Mouse (Mus musculus): ENCODE data around the gene Clec3b. TPM values are rescaled to one million over a fixed set of nuclear protein-coding genes. Genes with fewer than 3 reads are reported as not detected.

Gene Clec3b
- total and polyA plus RNA-seq, 2 experiments = 0.29 to 0.65 TPM

- Histone ChIP-seq H3K36me3 (ENCODE audit: control insufficient read depth, insufficient read depth, low read length) (peaks cover 38% of the 10 kb centered on the region), H3K27ac (replicated peaks; ENCODE audit: insufficient read depth, low read depth, low read length) (peak overlapping the region; percentile 47; the same call in 1 of the 2 replicates), H3K9ac (ENCODE audit: low read depth, low read length) (no peak overlapping the region), H3K4me1 (ENCODE audit: control insufficient read depth, insufficient read depth, low read length) (peaks cover 5% of the 10 kb centered on the region), H3K27me3 (ENCODE audit: control insufficient read depth, insufficient read depth, low read length) (no peaks in the 10 kb centered on the region), H3K4me3 (ENCODE audit: insufficient read depth, low read depth, low read length) (no peak overlapping the region), H3K79me2 (ENCODE audit: control insufficient read depth, insufficient read depth, low read length) (no peaks in the 10 kb centered on the region)
- DNase-seq (ENCODE audit: extremely low read depth, low read depth, low spot score) = peak; percentile 24
- 86% methylated on average over 2 of the region's 2 CpGs for WGBS
- TF ChIP-seq POLR2A (IDR thresholded peaks at IDR 0.05; ENCODE audit: extremely low read depth, insufficient read depth, low read length) (no peak), CTCF (IDR thresholded peaks at IDR 0.05; ENCODE audit: low read depth, low read length) (no peak)
Observed at GRCm38 (mm10) chr9:123124413-123124981, 26.2 kb upstream of the Clec3b start.

GRCm38 (mm10) chr9:123127663-123128062, 23.1 kb upstream of the Clec3b start:
- no peak for DNase-seq (ENCODE audit: extremely low read depth, low read depth, low spot score)
- Histone ChIP-seq H3K27me3 (ENCODE audit: control insufficient read depth, insufficient read depth, low read length) (no peaks in the 10 kb centered on the region), H3K4me3 (ENCODE audit: insufficient read depth, low read depth, low read length) (no peak overlapping the region), H3K9ac (ENCODE audit: low read depth, low read length) (no peak overlapping the region), H3K79me2 (ENCODE audit: control insufficient read depth, insufficient read depth, low read length) (no peaks in the 10 kb centered on the region), H3K4me1 (ENCODE audit: control insufficient read depth, insufficient read depth, low read length) (peaks cover 5% of the 10 kb centered on the region), H3K36me3 (ENCODE audit: control insufficient read depth, insufficient read depth, low read length) (peaks cover 45% of the 10 kb centered on the region), H3K27ac (replicated peaks; ENCODE audit: insufficient read depth, low read depth, low read length) (no peak overlapping the region)
- TF ChIP-seq POLR2A (IDR thresholded peaks at IDR 0.05; ENCODE audit: extremely low read depth, insufficient read depth, low read length) = no peak
- TF ChIP-seq CTCF (IDR thresholded peaks at IDR 0.05; ENCODE audit: low read depth, low read length) = no peak
- WGBS = 93% methylated on average over 6 of the region's 6 CpGs

- Histone ChIP-seq H3K36me3 (ENCODE audit: control insufficient read depth, insufficient read depth, low read length) (peaks cover 67% of the 10 kb centered on the region), H3K9ac (ENCODE audit: low read depth, low read length) (no peak overlapping the region), H3K4me1 (ENCODE audit: control insufficient read depth, insufficient read depth, low read length) (no peaks in the 10 kb centered on the region), H3K4me3 (ENCODE audit: insufficient read depth, low read depth, low read length) (no peak overlapping the region), H3K79me2 (ENCODE audit: control insufficient read depth, insufficient read depth, low read length) (no peaks in the 10 kb centered on the region), H3K27ac (replicated peaks; ENCODE audit: insufficient read depth, low read depth, low read length) (no peak overlapping the region), H3K27me3 (ENCODE audit: control insufficient read depth, insufficient read depth, low read length) (no peaks in the 10 kb centered on the region)
- TF ChIP-seq CTCF (IDR thresholded peaks at IDR 0.05; ENCODE audit: low read depth, low read length) (no peak), POLR2A (IDR thresholded peaks at IDR 0.05; ENCODE audit: extremely low read depth, insufficient read depth, low read length) (no peak)
- 99% methylated on average over 3 of the region's 3 CpGs for WGBS
- no peak for DNase-seq (ENCODE audit: extremely low read depth, low read depth, low spot score)
Observed at GRCm38 (mm10) chr9:123132994-123133393, 17.8 kb upstream of the Clec3b start.

- H3K27ac ChIP-seq (replicated peaks; ENCODE audit: insufficient read depth, low read depth, low read length) = no peak overlapping the region
- H3K27me3 ChIP-seq (ENCODE audit: control insufficient read depth, insufficient read depth, low read length) = no peaks in the 10 kb centered on the region
- H3K9ac ChIP-seq (ENCODE audit: low read depth, low read length) = no peak overlapping the region
- peaks cover 36% of the 10 kb centered on the region for H3K36me3 ChIP-seq (ENCODE audit: control insufficient read depth, insufficient read depth, low read length)
- no peaks in the 10 kb centered on the region for H3K79me2 ChIP-seq (ENCODE audit: control insufficient read depth, insufficient read depth, low read length)
- no peak for DNase-seq (ENCODE audit: extremely low read depth, low read depth, low spot score)
- TF ChIP-seq CTCF (IDR thresholded peaks at IDR 0.05; ENCODE audit: low read depth, low read length) = no peak
- TF ChIP-seq POLR2A (IDR thresholded peaks at IDR 0.05; ENCODE audit: extremely low read depth, insufficient read depth, low read length) = no peak
- no peak overlapping the region for H3K4me3 ChIP-seq (ENCODE audit: insufficient read depth, low read depth, low read length)
- no peaks in the 10 kb centered on the region for H3K4me1 ChIP-seq (ENCODE audit: control insufficient read depth, insufficient read depth, low read length)
- WGBS = 93% methylated on average over 7 of the region's 7 CpGs
Observed at GRCm38 (mm10) chr9:123136953-123137682, 13.6 kb upstream of the Clec3b start.

GRCm38 (mm10) chr9:123138891-123139474, 11.8 kb upstream of the Clec3b start:
- Histone ChIP-seq H3K4me3 (ENCODE audit: insufficient read depth, low read depth, low read length) (no peak overlapping the region), H3K27ac (replicated peaks; ENCODE audit: insufficient read depth, low read depth, low read length) (peak overlapping the region; percentile 51), H3K79me2 (ENCODE audit: control insufficient read depth, insufficient read depth, low read length) (no peaks in the 10 kb centered on the region), H3K36me3 (ENCODE audit: control insufficient read depth, insufficient read depth, low read length) (peaks cover 20% of the 10 kb centered on the region), H3K9ac (ENCODE audit: low read depth, low read length) (no peak overlapping the region), H3K27me3 (ENCODE audit: control insufficient read depth, insufficient read depth, low read length) (no peaks in the 10 kb centered on the region), H3K4me1 (ENCODE audit: control insufficient read depth, insufficient read depth, low read length) (no peaks in the 10 kb centered on the region)
- no peak for DNase-seq (ENCODE audit: extremely low read depth, low read depth, low spot score)
- 74% methylated on average over 5 of the region's 5 CpGs for WGBS
- TF ChIP-seq CTCF (IDR thresholded peaks at IDR 0.05; ENCODE audit: low read depth, low read length) (no peak), POLR2A (IDR thresholded peaks at IDR 0.05; ENCODE audit: extremely low read depth, insufficient read depth, low read length) (no peak)
